Mouse (Mus musculus): ENCODE results near the gene Teddm2.

Gene Teddm2

GRCm38 (mm10) chr1:153807390-153807993 lies 92.5 kb downstream of the Teddm2 start:
- peak; percentile 90 for DNase-seq

DNA sequence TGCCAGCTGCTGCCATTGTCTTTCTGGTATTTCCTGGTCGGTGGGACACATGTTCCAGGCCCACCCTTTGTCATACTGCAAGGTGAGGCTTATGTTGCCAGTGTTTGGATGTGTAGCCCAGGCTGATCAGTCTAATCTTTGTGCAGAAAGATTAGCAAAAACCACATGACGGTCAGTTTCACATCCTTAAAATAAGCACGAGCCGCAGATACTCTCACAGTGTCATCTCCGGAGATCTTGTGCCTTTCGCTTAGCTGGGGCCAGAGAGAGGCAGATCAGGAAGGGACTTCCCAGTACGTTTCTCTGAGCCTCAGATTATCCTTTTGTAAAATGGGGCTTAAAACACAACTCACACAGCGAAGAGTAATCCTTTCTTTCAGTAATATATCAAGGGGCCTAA lies 96.5 kb downstream of the Teddm2 start:
- DNase-seq = peak; percentile 3

DNA sequence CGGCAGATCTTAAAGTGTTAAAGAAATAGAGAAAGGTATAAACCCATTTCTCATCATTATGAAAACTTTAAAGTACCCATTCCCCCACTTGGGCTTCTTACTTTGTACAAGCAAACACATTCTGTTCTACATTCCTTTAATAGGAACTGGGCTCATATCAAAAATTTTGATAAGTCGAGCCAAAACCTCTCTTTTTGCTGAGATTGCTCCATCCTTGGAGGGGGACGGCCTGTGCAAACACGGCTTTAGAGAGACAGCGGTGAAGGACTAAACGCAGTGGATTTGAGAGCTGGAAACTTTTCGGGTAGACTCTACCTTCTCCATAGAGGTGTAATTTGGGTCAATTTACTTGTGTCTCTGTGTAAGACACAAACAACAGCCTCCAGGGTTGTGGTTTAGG lies 97.3 kb downstream of the Teddm2 start:
- DNase-seq = peak; percentile 41
